Mouse (Mus musculus): ENCODE results near the gene Efemp1. TPM values are rescaled to one million over a fixed set of nuclear protein-coding genes. Genes with fewer than 3 reads are reported as not detected.

Gene Efemp1
- polyA plus RNA-seq (2021; fragmentation: Nextera tagmentation): 31.1 and 34.7 TPM in 2 replicates
- long read RNA-seq, experiment 1, transcript Efemp1-201 (11 exons, 2,037 nt): major isoform, 7 of 20 reads
- long read RNA-seq, experiment 1, partial matches to known transcripts: 7 of 20 reads
- long read RNA-seq, experiment 1, other reads (novel, unspliced or antisense): 6 of 20 reads
- long read RNA-seq, experiment 2, transcript Efemp1-201 (11 exons, 2,037 nt): major isoform, 51 of 65 reads
- long read RNA-seq, experiment 2, partial matches to known transcripts: 2 of 65 reads
- long read RNA-seq, experiment 2, other reads (novel, unspliced or antisense): 12 of 65 reads

DNA sequence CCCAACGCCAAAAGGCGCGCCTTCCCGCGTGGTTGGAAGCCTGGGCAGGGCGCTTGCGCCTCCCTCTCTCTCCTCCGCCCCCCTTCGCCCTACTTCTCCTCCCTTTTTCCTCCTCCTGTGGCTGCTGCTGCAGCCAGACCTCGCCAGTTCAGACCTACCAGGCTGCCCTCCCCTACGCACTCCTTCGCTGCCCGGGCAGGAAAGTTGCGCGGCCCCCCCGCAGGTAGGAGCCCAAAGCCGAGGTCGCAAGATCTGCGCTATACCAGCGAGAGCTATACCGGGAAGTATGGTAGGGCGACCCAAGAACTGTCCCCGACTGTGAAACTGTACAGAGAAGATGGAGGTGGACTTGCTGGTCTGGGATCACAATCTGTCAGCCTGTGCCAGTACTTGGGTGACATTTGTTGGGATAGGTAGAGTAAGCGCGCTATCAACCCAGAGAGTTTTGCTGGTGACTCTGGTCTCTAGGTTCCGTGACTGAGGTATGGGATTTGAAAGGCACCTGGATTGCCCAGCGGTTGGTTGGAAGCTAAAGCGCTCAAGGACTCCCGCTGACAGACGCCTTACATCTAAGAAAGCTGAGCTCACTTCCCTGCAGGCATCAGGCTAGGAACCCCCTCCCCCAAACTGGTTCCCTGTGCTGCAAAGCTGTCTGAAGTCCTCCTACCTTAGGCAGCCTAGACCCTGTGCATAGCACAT is at the start of gene Efemp1:
Gene Efemp1 (plus strand): TSS at position 103 of the 699 bp plus-strand sequence.

